Mouse (Mus musculus) liver, adult 2 months (tissue): ENCODE measurements at regions not wholly inside any gene's neighbourhood (a gene's known extent, or its start where the extent isn't known, plus 50 kb on each side); places are given as distances from the start of the nearest gene placed in this dataset.

Source experiments
- CTCF ChIP-seq: fragments of 200-500 bp; IDR thresholded peaks from 2 replicates; pipeline ENCODE4 v1.5.1; 2011; ENCODE audit warnings: low read depth, low read length, control low read depth
- POLR2A ChIP-seq: fragments of 200-500 bp; IDR thresholded peaks from 2 replicates; pipeline ENCODE4 v1.6.1; 2011; ENCODE audit warnings: low read length, control low read depth; ENCODE audit not compliant: insufficient read depth; ENCODE audit errors: extremely low read depth

- TF ChIP-seq CTCF (no peak), POLR2A (no peak)
Observed at GRCm38 (mm10) chr8:92219181-92219890, 138.1 kb upstream of the Irx5 start.
